Mouse (Mus musculus) layer of hippocampus, postnatal 14 days (tissue): Measurements from ENCODE around the gene Kctd21. TPM values are rescaled to one million over a fixed set of nuclear protein-coding genes. Genes with fewer than 3 reads are reported as not detected.

Experiments used
- DNase-seq, 2 experiments: peaks; one replicate each; pipeline ENCODE4 v3.0.0; 2021 to 2022; ENCODE audit warnings: low spot score in 2 of 2, mixed read lengths in 1 of 2
- total RNA-seq, 2 experiments: library from RNA; stranded (reverse); gene quantifications; 2 replicates each; pipeline ENCODE4 v1.2.3; 2021

The Kctd21 gene
- total RNA-seq, 2 experiments from 2014 or later = 8.9 to 11.5 TPM

DNA sequence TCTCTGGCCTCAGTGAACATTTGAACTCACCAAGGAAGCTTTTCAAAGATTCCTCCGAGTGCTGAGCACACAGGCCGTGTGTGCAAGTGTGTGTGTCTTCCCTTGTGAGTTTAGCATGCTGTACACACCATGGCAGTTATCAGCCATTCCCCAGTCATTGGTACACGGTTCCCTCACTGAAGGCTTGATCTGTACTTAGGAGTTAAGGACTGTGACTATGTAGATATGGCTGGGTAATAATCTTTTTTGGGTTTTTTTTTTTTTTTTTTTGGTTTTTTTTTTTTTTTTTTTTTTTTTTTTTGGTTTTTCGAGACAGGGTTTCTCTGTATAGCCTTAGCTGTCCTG is 14.7 kb downstream of the Kctd21 start:
- DNase-seq = no peak

DNA sequence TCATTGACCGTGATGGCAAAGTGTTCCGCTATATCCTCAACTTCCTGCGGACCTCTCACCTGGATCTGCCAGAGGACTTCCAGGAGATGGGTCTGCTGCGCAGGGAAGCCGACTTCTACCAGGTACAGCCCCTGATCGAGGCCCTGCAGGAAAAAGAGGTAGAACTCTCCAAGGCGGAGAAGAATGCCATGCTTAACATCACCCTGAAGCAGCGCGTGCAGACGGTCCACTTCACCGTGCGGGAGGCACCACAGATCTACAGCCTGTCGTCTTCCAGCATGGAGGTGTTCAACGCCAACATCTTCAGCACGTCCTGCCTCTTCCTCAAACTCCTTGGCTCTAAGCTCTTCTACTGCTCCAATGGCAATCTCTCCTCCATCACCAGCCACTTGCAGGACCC is 15.3 kb downstream of the Kctd21 start:
- no peak for DNase-seq

GRCm38 (mm10) chr7:97348318-97348717 is 16.2 kb downstream of the Kctd21 start:
- no peak for DNase-seq

DNA sequence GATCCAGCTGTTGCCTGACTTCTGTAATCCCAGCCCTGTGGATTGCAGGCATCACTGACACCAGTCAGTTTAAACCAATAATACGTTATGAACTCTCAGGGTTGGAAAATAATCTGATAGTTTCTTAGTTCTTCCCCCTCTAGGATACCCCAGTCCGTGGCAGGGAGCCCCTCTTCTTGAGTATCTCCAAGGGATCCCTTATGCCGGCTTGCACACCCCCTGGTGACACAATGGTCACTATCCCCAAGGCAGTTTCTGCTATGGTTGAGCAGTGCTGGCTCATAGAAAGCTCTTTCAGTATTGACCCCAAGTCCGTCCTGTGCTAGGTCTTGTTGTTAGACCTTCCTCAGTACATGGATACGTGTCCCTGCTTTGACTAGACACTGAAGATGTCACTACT is 16.7 kb downstream of the Kctd21 start:
- DNase-seq = no peak

GRCm38 (mm10) chr7:97349438-97349837 is 17.3 kb downstream of the Kctd21 start:
- no peak for DNase-seq

DNA sequence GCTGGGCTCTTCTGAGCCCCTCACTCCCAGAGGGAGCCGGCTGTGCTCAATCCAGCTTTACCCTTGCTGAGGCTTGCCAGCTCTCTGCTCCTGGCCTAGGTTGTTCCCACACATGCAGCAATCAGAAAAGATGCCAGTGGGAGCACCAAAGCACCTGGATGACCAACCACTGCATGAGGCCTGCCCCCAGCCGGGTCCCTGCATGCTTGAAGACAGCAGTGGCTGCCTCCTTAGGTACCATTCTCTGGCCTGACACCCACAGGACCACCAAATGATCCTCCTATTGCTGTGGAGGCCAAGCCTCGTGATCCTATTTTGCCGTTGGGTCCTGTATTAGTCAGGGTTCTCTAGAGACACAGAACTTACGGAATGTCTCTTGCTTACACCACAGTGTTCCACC is 18.8 kb downstream of the Kctd21 start:
- no peak for DNase-seq

DNA sequence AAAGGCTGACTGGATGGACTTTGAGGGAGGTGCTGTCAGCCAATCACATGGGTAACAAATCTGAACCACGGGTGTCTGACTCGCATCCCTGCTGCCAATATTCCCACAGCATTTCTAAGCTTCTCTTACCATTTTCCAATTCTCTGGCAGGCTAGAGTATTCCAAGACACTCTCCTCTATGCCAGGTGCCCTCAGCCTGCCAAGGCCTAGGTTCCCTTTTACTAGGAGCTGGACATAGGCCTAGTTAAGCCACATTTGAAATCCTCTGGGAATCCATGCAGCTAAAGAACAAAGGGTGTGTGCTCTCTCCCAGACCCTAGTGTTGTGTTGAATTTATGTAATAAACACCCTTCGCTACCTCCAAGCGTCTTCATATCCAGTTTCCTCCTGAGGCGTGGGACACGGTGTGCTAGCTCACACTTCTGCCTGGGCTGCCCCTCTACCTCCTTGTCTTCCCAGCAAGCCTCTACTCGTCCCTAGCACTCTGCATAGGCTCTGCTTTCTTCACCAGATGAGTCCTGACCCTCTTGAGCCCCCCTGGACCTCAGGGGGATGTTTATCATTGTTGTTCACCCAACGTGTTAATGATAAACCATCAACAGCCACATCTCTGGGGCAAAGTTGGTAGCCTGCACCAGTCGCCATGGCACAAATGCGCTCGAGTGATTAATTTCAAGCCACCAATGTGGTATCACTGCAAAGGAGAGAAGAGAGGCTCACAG is 19.8 kb downstream of the Kctd21 start:
- DNase-seq = peak in 1 of 2 experiments; percentile 55

GRCm38 (mm10) chr7:97353356-97353755 is 21.2 kb downstream of the Kctd21 start:
- no peak for DNase-seq

- DNase-seq = no peak
Measured at GRCm38 (mm10) chr7:97355068-97355841, 23.1 kb downstream of the Kctd21 start.

DNA sequence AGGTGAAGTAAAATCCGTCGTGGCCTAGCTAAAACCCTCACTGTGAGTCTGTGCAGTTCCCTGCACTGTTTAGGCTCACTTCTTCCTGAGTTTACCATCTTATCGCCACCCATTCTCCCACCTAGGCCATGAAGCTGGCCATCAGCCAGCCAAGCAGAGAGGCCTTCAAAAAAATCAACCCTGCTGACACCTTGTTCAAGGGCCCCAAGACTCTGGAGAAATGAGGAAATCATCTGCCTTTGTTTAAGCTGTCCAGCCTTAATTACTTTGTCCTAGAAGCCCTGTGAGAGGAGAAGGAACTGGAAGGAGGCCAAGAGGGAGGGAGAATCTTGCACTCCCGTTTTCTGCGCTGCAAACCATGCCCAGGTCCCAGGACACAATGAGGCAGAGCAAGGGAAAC is 24.1 kb downstream of the Kctd21 start:
- DNase-seq = no peak

DNA sequence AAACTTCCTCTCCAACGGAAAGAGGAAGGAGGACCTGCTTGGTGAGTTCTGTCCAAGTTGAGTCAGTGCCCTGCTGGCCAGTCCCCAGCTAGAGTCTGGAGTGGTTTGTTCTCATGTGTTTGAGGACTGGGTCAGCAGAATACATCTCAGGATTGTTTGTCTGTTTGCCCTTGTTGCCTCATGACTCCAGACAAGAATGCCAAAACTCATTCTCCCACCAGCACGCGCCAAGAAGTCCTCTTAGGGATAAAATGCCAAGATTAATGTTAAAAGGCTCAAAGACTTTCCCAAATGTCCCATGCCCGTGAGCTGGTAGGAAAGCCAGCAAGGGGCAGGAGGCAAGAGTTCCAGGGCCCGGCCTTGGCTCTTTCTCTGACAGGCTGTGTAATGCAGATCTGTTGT is 24.7 kb downstream of the Kctd21 start:
- DNase-seq = peak in 1 of 2 experiments; percentile 73

DNA sequence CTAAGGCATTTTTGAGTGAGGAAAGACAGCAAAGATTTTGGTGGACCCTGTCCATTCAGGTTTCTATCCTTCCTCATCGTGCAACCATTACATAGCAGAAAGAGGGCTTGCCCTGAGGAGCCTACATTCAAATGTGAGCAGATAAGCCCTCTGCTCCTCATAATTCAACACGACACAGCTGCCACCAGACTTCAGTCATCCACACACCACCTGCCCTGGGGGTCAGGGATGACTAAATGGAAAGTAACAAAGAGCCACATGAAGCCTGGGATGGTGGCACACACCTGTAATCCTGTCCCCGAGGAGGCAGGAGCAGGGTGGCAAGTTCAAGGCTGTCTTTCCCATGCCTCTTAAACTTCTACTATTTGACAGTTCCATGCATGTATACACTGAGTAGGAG is 25.7 kb downstream of the Kctd21 start:
- DNase-seq = no peak

DNA sequence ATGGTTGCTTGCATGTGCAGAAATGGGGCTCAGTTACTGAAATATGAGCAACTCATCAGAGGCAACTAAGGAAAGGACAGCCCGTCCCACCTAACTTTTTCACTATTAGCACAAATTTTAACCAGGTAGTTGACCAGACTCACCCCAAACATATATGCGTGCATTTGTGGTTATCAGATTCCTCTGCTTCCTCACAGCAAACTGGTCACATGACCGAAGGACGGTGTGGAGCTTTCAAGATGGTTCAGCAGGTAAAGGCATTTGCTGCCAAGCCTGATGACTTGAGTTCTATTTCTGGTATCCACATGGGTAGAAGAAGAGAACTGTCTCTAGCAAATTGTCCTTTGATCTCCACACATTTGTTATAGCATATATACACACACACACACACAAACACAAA is 26.2 kb downstream of the Kctd21 start:
- no peak for DNase-seq

DNA sequence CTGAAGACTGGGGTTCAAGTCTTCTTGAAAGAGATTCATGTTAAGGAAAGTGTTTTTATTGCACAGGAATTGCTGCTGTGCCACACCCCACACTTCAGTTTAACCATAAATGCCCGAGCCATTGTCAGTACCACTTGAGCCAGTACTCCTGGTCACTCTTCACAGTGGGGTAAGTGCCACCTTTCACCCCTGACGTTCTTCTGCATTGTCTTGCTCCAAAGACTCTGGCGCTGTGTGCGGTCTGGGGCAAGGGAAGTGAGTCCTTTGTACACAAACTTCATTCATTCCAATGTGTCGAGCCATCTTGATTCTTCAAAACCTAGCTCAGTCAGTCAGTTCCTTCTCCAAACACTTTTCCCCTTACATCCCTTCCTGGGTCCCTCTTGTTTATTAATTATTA is 28.0 kb downstream of the Kctd21 start:
- DNase-seq = no peak

GRCm38 (mm10) chr7:97360955-97361354 is 28.8 kb downstream of the Kctd21 start:
- no peak for DNase-seq

DNA sequence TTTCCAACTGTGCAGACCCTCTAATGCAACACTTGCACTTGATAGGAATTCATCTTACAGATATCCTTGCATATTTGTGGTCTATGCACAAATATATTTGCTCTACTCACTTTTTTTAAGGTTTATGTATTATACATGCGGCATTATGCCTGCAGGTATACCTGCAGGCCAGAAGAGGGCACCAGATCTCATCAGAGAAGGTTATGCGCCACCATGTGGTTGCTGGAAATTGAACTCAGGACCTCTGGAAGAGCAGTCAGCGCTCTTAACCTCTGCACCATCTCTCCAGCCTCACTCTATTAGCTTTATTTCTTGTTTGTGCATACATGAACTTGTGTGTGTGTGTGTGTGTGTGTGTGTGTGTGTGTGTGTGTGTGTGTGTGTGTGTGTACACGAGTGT is 29.3 kb downstream of the Kctd21 start:
- DNase-seq = no peak

DNA sequence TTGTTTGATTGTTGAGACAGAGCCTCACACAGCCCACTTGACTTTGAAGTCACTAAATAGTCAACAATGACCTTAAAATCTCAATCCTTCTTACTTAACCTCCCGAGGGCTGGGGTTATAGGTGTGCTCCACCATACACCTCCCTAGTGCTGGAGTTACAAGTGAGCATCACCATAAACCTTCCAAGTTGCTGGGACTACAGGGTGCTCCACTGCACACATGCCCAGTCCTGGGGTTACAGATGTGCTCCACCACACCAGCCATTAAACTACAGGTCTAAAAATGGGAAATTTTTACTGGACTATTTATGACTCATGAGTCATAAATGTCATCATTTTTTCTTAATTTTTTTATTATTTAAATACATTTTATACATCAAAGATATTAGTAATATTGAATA is 33.8 kb downstream of the Kctd21 start:
- no peak for DNase-seq

- no peak for DNase-seq
Measured at GRCm38 (mm10) chr7:97375101-97375500, 43.0 kb downstream of the Kctd21 start.

DNA sequence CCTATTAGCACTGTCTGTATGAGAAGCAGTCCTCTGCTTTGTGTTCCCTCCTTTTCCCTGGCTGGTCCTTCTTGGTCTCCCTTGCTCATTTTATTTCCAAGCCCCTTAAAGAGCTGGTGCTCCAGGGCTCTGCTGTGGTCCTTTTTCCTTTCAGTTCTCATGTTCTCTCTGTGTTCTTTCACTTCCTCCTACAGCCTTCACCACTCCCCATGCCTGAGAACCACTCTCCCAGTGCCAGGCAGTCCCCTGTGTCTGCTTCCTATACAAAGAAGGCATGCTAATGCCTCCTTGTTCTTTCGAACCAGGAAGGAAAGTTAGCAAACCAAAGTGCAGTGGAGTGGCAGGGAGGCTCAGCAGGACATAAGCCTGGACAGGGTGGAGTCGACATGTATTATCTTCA is 43.8 kb downstream of the Kctd21 start:
- no peak for DNase-seq

DNA sequence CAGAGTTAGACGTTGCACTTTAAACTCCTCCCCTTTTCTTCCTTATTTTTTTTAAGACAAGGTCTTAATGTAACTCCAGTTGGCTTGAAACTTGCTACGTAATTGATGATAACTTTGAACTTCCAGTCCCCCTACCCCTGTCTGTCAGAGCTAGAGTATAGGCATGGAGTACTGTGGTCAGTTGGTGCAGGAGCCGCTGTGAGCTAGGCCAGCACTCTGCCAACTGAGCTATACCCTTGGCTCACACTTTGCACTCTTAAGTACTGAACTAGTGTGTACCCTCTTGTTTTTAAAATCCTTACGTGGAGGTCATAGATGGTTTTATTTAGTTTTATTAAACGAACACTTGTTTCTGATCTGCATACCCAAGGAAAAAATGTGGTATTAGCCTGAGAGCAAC is 47.2 kb downstream of the Kctd21 start:
- DNase-seq = no peak

- no peak for DNase-seq
Measured at GRCm38 (mm10) chr7:97380500-97381123, 48.5 kb downstream of the Kctd21 start.

DNA sequence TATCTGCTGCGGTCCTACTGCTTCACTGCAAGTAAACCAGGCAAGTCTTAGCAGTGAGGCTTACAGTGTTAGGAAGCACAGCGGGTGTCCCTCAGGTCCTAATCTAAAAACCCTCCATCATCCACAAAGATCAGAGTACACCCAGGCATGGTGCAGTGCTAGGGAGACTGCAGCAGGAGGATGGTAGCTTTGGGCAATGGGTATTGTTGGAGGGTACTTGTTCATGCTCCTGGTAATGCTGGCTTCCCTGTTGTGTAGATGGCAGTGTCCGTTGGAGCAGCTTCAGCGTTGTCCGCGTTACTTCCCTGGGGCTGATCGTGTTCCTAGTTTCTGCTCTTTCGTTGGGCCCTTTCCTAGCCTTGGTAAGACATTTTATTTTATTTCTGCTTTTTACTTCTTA is 50.5 kb downstream of the Kctd21 start:
- no peak for DNase-seq
